Mouse (Mus musculus): ENCODE measurements around the gene C1qtnf3. TPM values are rescaled to one million over a fixed set of nuclear protein-coding genes. Genes with fewer than 3 reads are reported as not detected.
A peak's percentile ranks its signal among the peaks of the same experiment; 100 is the strongest.
"Not testable (repeated sequence)": the region's sequence is repeated elsewhere in the genome, so short reads cannot be mapped to it uniquely, and the experiment has no call there.

The C1qtnf3 gene
- polyA plus RNA-seq, 1 experiment from 2014 or later: 29.0 TPM

DNA sequence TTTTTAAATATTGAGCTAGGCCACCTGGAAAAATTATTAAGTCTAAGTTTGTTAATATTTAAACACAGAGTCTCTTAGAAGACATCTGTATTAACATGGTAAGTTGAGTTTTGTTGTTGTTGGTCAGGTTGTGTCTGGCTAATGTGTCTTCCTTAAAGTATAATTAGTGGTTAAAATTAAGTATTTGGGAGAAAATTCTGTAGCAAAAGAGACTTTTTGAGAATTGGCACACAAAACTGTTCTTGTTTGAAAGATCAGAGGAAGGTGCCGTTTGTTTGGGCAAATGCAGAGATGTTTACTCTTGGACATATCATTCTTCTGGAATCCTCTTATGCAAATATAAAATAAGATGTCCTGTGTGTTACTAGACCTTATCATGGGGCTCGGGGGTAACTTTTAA, 10.5 kb downstream of the C1qtnf3 start:
- Histone ChIP-seq H3K4me3 (no peak overlapping the region), H3K4me2 (no peak overlapping the region), H3K4me1 (replicated peaks) (no peaks in the 10 kb centered on the region), H3K27me3 (no peaks in the 10 kb centered on the region), H3K9ac (no peak overlapping the region), H3K9me3 (no peaks in the 10 kb centered on the region), H3K36me3 (no peaks in the 10 kb centered on the region), H3K27ac (replicated peaks) (no peak overlapping the region)
- no peak for ATAC-seq (ENCODE audit: low read depth)
- WGBS: 95% methylated on average over 2 of the region's 2 CpGs

GRCm38 (mm10) chr15:10969439-10969838, 17.3 kb downstream of the C1qtnf3 start:
- no peak overlapping the region for H3K4me3 ChIP-seq
- no peaks in the 10 kb centered on the region for H3K36me3 ChIP-seq
- H3K27me3 ChIP-seq: no peaks in the 10 kb centered on the region
- H3K9me3 ChIP-seq: no peaks in the 10 kb centered on the region
- H3K27ac ChIP-seq (replicated peaks): no peak overlapping the region
- ATAC-seq (ENCODE audit: low read depth): no peak
- no peak overlapping the region for H3K4me2 ChIP-seq
- 80% methylated on average over 3 of the region's 3 CpGs for WGBS
- H3K4me1 ChIP-seq (replicated peaks): no peaks in the 10 kb centered on the region
- no peak overlapping the region for H3K9ac ChIP-seq

DNA sequence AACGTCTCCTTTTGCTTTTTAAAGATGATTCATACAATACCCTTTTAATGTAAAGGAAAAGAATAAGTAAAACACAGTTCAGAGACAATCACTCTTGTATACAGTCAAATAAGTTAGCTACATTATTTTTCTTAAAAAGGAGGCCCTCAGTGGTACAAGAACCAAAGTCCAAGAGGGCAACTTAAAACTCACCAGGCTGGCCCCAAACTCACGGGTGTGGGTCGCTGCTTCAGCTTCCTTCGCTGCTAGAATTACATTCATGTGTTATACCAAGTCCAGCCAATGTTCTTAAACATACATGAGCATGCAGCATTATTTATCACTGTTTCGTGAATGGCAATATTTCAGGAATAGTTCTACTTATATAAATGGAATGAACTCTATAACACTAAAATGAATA, 18.6 kb downstream of the C1qtnf3 start:
- Histone ChIP-seq H3K4me2 (no peak overlapping the region), H3K27me3 (no peaks in the 10 kb centered on the region), H3K27ac (replicated peaks) (no peak overlapping the region), H3K4me3 (no peak overlapping the region), H3K9me3 (no peaks in the 10 kb centered on the region), H3K9ac (no peak overlapping the region), H3K36me3 (no peaks in the 10 kb centered on the region), H3K4me1 (replicated peaks) (no peaks in the 10 kb centered on the region)
- whole genome bisulfite sequencing: 88% methylated on average over 5 of the region's 5 CpGs
- no peak for ATAC-seq (ENCODE audit: low read depth)

GRCm38 (mm10) chr15:10977151-10977550, 25.0 kb downstream of the C1qtnf3 start:
- H3K4me3 ChIP-seq: no peak overlapping the region
- ATAC-seq (ENCODE audit: low read depth): no peak
- peaks cover 9% of the 10 kb centered on the region for H3K4me1 ChIP-seq (replicated peaks)
- no peaks in the 10 kb centered on the region for H3K27me3 ChIP-seq
- H3K9me3 ChIP-seq: no peaks in the 10 kb centered on the region
- H3K27ac ChIP-seq (replicated peaks): no peak overlapping the region
- no peaks in the 10 kb centered on the region for H3K36me3 ChIP-seq
- no peak overlapping the region for H3K9ac ChIP-seq
- no peak overlapping the region for H3K4me2 ChIP-seq

- H3K4me2 ChIP-seq: peak overlapping the region; percentile 63
- H3K4me1 ChIP-seq (replicated peaks): peaks cover 18% of the 10 kb centered on the region
- H3K27me3 ChIP-seq: no peaks in the 10 kb centered on the region
- H3K9me3 ChIP-seq: no peaks in the 10 kb centered on the region
- H3K9ac ChIP-seq: no peak overlapping the region
- H3K4me3 ChIP-seq: 0 out of 2 replicates have a peak overlapping the region, but pooled peaks have one; percentile 69
- no peak for ATAC-seq (ENCODE audit: low read depth)
- WGBS: 62% methylated on average over 2 of the region's 2 CpGs
- no peak overlapping the region for H3K27ac ChIP-seq (replicated peaks)
- H3K36me3 ChIP-seq: no peaks in the 10 kb centered on the region
These were observed 28.6 kb downstream of the C1qtnf3 start for GRCm38 (mm10) chr15:10980712-10981111.

DNA sequence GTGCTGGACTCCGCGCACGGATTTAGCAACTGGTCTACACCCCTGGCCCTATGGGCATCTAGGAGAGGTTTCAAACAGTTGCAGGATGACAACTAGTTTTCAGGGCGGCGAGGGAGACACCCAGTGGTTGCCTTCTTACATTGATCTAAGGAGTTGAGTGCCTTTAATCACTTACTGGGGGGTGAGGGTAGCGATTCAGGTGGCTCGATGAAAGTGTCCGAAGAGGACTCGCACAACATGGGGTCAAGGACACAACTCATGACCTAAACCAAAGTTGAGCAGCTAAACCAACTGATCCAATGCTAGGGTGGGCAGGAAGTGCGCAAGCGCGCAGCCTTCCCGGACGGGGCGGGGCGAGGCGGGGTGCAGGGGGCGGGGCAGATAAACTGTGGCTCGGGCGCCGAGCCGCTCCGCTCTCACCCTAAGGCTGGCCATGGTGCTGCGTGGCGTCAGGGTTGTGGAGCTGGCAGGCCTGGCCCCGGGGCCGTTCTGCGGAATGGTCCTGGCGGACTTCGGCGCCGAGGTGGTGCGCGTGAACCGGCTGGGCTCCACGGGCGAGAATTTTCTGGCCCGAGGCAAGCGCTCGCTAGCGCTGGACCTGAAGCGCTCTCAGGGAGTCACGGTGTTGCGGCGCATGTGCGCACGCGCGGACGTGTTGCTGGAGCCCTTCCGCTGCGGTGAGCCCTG, 29.4 kb downstream of the C1qtnf3 start, which contains the start of gene Amacr:
Amacr (plus strand) TSS at position 380 of the 687 bp plus-strand sequence.
- H3K4me1 ChIP-seq (replicated peaks): peaks cover 18% of the 10 kb centered on the region
- WGBS: under 1% methylated on average over 52 of the region's 52 CpGs
- peak within 1 kb of the TSS; percentile 69 for H3K4me3 ChIP-seq
- H3K27me3 ChIP-seq: no peaks in the 10 kb centered on the region
- ATAC-seq (ENCODE audit: low read depth): peak; percentile 100
- no peaks in the 10 kb centered on the region for H3K36me3 ChIP-seq
- peak within 1 kb of the TSS; percentile 93 for H3K27ac ChIP-seq (replicated peaks)
- H3K9me3 ChIP-seq: no peaks in the 10 kb centered on the region
- H3K9ac ChIP-seq: peak within 1 kb of the TSS; percentile 76
- peak within 1 kb of the TSS; percentile 63 for H3K4me2 ChIP-seq

DNA sequence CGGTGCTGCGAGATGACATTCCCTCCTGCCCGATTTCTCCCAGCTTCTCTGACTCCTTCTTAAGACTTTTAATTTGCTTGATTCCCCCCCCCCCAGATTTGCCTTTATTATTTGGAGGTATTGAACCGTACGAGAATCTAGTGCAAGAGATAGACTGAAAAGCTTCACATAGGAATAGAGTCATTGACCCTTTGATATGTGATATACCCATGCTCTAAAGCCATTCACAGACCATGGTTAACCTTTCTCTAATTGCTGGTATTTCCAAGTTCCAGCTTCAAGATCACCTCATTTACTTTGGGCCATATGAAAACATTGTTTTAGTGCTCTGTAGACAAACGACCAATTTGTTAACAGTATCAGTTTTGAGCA, 29.9 kb downstream of the C1qtnf3 start:
- peak overlapping the region; percentile 76 for H3K9ac ChIP-seq
- peak overlapping the region; percentile 69 for H3K4me3 ChIP-seq
- peak; percentile 43; the same call in 1 of the 2 replicates for ATAC-seq (ENCODE audit: low read depth)
- peak overlapping the region; percentile 93 for H3K27ac ChIP-seq (replicated peaks)
- H3K36me3 ChIP-seq: 0 out of 2 replicates have a peak, but pooled peaks cover 2% of the 10 kb centered on the region
- peak overlapping the region; percentile 63 for H3K4me2 ChIP-seq
- 8% methylated on average over 6 of the region's 6 CpGs for WGBS
- peaks cover 18% of the 10 kb centered on the region for H3K4me1 ChIP-seq (replicated peaks)
- H3K27me3 ChIP-seq: no peaks in the 10 kb centered on the region
- no peaks in the 10 kb centered on the region for H3K9me3 ChIP-seq

DNA sequence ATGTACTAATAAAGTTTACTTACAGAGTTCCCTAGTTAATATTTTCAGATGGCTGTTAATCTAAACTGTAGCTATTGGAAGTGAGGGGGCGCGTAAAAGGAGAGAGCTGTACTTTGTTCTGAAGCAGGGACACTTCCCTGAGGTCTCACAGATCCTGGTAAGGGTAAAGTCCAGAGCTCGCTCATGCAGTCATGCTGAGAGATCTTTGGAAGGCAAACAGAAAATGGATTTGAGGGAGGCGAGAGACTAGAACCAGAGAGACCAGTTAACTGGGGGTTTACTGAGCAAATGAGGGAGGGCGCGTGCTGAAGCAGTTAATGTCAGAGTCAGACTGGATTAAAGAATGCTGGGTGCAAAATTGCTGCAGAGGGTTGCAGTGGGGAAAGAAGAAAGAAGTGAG, 33.6 kb downstream of the C1qtnf3 start:
- Histone ChIP-seq H3K9ac (no peak overlapping the region), H3K4me1 (replicated peaks) (peaks cover 16% of the 10 kb centered on the region), H3K27ac (replicated peaks) (no peak overlapping the region), H3K27me3 (no peaks in the 10 kb centered on the region), H3K4me3 (no peak overlapping the region), H3K4me2 (no peak overlapping the region), H3K36me3 (0 out of 2 replicates have a peak, but pooled peaks cover 6% of the 10 kb centered on the region), H3K9me3 (no peaks in the 10 kb centered on the region)
- ATAC-seq (ENCODE audit: low read depth): no peak
- 84% methylated on average over 6 of the region's 6 CpGs for WGBS

DNA sequence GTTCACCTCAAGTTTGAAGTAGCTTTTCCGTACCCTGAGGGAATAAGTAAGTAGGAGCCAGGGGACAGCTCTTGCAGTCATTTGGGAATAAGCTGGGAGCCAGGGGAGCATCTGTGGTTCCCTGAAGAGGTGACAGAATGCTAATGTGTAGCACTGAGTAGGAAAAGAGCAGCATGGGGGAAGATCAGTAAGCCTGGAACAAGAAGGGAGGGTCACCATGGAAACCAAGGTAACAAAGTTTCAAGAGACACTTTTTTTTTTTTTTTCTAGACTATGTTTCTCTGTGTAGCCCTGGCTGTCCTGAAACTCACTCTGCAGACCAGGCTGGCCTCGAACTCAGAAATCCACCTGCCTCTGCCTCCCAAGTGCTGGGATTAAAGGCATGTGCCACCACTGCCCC, 34.3 kb downstream of the C1qtnf3 start:
- H3K27me3 ChIP-seq; ATAC-seq (ENCODE audit: low read depth); H3K4me3 ChIP-seq; H3K4me2 ChIP-seq; H3K36me3 ChIP-seq; H3K9ac ChIP-seq; H3K9me3 ChIP-seq; H3K27ac ChIP-seq (replicated peaks): not testable (repeated sequence)
- peaks cover 10% of the 10 kb centered on the region for H3K4me1 ChIP-seq (replicated peaks)
- 83% methylated on average over 2 of the region's 2 CpGs for WGBS

- no peaks in the 10 kb centered on the region for H3K4me1 ChIP-seq (replicated peaks)
- H3K27ac ChIP-seq (replicated peaks): no peak overlapping the region
- H3K27me3 ChIP-seq: no peaks in the 10 kb centered on the region
- no peak for ATAC-seq (ENCODE audit: low read depth)
- WGBS: 71% methylated on average over 2 of the region's 2 CpGs
- no peak overlapping the region for H3K4me2 ChIP-seq
- H3K9me3 ChIP-seq: no peaks in the 10 kb centered on the region
- H3K9ac ChIP-seq: no peak overlapping the region
- peaks cover 12% of the 10 kb centered on the region; the same call in 1 of the 2 replicates for H3K36me3 ChIP-seq
- H3K4me3 ChIP-seq: no peak overlapping the region
These were observed 38.3 kb downstream of the C1qtnf3 start for GRCm38 (mm10) chr15:10990411-10990810.

DNA sequence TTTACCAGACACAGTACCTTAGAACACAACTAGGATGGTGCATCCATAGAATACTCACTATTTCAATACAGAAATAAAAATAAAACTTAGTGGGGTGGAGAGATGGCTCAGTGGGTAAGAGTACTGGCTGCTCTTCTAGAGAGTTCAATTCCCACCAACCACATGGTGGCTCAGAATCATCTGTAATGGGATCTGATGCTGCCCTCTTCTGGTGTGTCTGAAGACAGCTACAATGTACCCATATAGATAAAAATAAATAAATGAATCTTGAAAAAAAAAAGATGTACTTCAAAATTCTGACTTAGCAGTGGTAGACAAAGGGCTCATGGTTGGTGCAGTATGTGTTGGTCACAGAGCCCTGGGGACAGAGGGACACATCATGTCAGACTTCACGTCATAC, 39.4 kb downstream of the C1qtnf3 start:
- 87% methylated on average over 1 of the region's 1 CpGs for WGBS

GRCm38 (mm10) chr15:10999832-11000231, 47.7 kb downstream of the C1qtnf3 start:
- no peaks in the 10 kb centered on the region for H3K4me1 ChIP-seq (replicated peaks)
- H3K27ac ChIP-seq (replicated peaks): no peak overlapping the region
- peaks cover 9% of the 10 kb centered on the region; the same call in 1 of the 2 replicates for H3K36me3 ChIP-seq
- no peaks in the 10 kb centered on the region for H3K9me3 ChIP-seq
- peak; percentile 56 for ATAC-seq (ENCODE audit: low read depth)
- WGBS: 54% methylated on average over 5 of the region's 5 CpGs
- H3K9ac ChIP-seq: no peak overlapping the region
- H3K27me3 ChIP-seq: no peaks in the 10 kb centered on the region
- H3K4me2 ChIP-seq: no peak overlapping the region
- H3K4me3 ChIP-seq: no peak overlapping the region

More for the DNA sequence above, 39.4 kb downstream of the C1qtnf3 start:
- Histone ChIP-seq H3K4me3 (no peak overlapping the region), H3K9ac (no peak overlapping the region), H3K4me1 (replicated peaks) (no peaks in the 10 kb centered on the region), H3K27me3 (no peaks in the 10 kb centered on the region), H3K4me2 (no peak overlapping the region), H3K9me3 (no peaks in the 10 kb centered on the region), H3K36me3 (peaks cover 16% of the 10 kb centered on the region; the same call in 1 of the 2 replicates), H3K27ac (replicated peaks) (no peak overlapping the region)
- no peak for ATAC-seq (ENCODE audit: low read depth)

GRCm38 (mm10) chr15:11000421-11000820, 48.3 kb downstream of the C1qtnf3 start, which contains the start of gene Slc45a2:
Gene Slc45a2, plus strand, starts transcription at chr15:11000721.
- 72% methylated on average over 7 of the region's 7 CpGs for WGBS
- no peak for ATAC-seq (ENCODE audit: low read depth)
- no peak within 1 kb of the TSS for H3K9ac ChIP-seq
- H3K4me3 ChIP-seq: no peak within 1 kb of the TSS
- H3K27me3 ChIP-seq: no peaks in the 10 kb centered on the region
- no peaks in the 10 kb centered on the region for H3K9me3 ChIP-seq
- H3K36me3 ChIP-seq: 0 out of 2 replicates have a peak, but pooled peaks cover 4% of the 10 kb centered on the region
- H3K4me2 ChIP-seq: no peak within 1 kb of the TSS
- no peaks in the 10 kb centered on the region for H3K4me1 ChIP-seq (replicated peaks)
- no peak within 1 kb of the TSS for H3K27ac ChIP-seq (replicated peaks)

All from neural tube, embryonic 13.5 days (tissue).